Mouse (Mus musculus): ENCODE measurements at regions not wholly inside any gene's neighbourhood (a gene's known extent, or its start where the extent isn't known, plus 50 kb on each side); places are given as distances from the start of the nearest gene placed in this dataset.

DNA sequence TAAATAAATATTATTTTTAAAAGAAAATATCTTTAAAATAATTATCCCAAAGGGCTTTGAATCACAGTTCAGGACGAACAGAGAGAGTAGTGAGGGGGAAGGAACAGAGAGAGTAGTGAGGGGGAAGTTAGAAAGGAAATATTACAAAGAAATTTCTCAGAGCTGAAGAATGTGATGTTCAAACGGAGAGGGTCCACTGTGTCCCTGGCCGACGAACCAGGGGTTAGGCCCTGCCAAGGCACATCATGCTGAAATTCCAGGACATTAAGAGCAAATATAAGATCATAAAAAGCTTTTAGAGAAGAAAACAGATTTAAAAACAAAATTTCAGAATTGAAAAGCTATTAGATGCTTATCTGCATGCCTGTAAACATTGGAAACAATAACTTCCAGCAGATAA, 61.6 kb downstream of the Skor1 start:
- no peak for DNase-seq (ENCODE audit: low read depth, low spot score)

GRCm38 (mm10) chr9:63086671-63087070, 62.1 kb downstream of the Skor1 start:
- no peak for DNase-seq (ENCODE audit: low read depth, low spot score)

- no peak for DNase-seq (ENCODE audit: low read depth, low spot score)
Observed at GRCm38 (mm10) chr9:63082830-63083229, 65.9 kb downstream of the Skor1 start.

- no peak for DNase-seq (ENCODE audit: low read depth, low spot score)
Observed at GRCm38 (mm10) chr9:63082311-63082710, 66.5 kb downstream of the Skor1 start.

DNA sequence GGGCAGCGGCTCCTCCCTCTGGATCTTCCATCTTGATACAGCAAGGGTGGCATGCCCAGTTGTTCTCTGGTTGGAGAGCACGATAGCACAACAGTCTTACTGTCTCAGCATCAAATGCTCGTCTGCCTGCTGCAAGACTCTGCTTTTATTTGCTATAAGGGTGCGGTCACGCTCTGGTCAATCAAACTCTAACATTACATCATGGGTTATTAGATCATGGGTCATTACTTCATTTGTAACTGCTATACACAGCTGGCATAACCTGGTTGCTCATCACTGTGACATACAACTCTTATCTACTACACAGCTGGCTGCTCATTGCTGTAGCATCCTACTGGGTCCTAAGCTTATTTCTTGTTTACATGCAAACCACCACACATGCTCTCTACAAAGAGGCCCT, 68.4 kb downstream of the Skor1 start:
- DNase-seq (ENCODE audit: low read depth, low spot score): no peak

DNA sequence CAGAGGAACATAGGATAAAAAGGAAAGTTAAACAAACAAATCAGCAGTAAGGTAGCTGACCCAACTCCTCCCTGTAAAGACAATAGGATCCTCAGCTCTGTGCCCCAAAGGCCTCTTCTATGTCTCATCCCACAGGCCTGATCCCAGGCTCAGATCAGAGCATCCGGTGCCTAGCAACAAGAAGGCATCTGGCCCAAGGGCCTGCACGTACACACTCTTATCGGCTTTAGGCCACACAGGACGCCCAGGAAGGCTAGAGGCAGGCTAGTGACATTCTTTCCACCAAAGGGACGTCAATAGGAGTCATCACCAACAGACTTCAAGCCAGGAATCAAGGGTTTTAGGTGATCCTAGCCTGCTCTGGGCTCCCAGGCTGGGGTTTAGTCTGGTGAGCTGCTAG, 73.5 kb downstream of the Skor1 start:
- no peak for DNase-seq (ENCODE audit: low read depth, low spot score)

GRCm38 (mm10) chr9:63074803-63075202, 74.0 kb downstream of the Skor1 start:
- no peak for DNase-seq (ENCODE audit: low read depth, low spot score)

GRCm38 (mm10) chr9:63074023-63074750, 74.6 kb downstream of the Skor1 start:
- DNase-seq (ENCODE audit: low read depth, low spot score): no peak

GRCm38 (mm10) chr9:63071032-63071431, 77.7 kb downstream of the Skor1 start:
- no peak for DNase-seq (ENCODE audit: low read depth, low spot score)

DNA sequence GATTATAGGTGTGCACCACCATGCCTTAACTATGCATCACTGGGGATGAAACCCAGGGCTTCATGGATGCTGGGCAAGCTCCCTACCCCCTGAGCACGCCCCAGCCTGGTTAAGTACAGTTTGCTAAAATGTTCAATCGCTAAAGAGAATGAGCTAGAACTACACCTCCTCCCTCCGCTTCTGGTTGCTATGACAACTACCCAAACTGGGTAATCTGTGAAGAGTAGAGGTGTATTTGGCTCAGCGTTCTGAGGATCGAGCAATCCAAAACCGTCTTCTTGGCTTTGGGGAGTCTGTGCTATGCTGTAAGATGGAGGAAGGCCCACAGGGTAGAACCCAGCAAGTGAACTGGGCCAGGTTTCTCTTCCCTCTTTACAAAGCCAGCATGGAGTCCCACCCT, 78.8 kb downstream of the Skor1 start:
- DNase-seq (ENCODE audit: low read depth, low spot score): no peak

DNA sequence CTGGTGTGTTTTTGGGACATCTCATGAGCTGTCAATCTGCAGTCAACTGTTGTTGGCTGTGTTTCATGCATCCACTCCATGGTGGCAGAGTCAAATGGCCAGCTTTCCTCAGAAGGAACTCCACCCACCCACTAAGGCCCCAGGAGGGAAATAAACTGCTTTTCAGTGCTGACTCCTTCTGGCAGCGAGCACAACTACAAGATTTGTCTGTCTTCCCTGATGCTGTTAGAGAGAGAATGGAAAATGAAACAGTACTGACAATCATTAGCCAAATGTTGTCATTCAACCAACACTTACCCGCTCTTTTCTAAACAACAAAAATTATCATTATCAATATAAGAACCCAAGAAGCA, 79.3 kb upstream of the Pias1 start:
- no peak for DNase-seq (ENCODE audit: low read depth, low spot score)

- DNase-seq (ENCODE audit: low read depth, low spot score): no peak
Observed at GRCm38 (mm10) chr9:63066384-63067053, 78.8 kb upstream of the Pias1 start.

DNA sequence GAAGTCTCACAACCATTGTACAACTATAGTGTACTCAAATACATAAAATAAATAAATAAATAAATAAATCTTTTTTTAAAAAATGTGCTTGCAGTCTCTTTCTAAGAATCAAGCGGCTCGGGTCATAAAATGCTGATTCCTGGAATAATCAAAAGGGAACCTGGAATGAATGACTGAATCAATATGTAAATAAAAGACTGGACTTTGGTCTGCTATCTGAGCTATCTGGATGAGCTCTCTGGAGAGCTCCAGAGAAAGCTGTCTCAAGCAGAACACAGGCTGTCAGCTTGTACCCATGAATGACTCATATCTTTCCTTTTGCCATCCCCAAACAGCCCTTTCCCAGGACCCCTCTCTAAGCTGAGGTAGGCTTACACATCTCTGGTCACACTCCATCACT, 75.8 kb upstream of the Pias1 start:
- DNase-seq (ENCODE audit: low read depth, low spot score): no peak

- no peak for DNase-seq (ENCODE audit: low read depth, low spot score)
Observed at GRCm38 (mm10) chr9:63060740-63061139, 73.0 kb upstream of the Pias1 start.

GRCm38 (mm10) chr9:63059234-63059842, 71.6 kb upstream of the Pias1 start:
- DNase-seq (ENCODE audit: low read depth, low spot score): peak; percentile 54

- no peak for DNase-seq (ENCODE audit: low read depth, low spot score)
Observed at GRCm38 (mm10) chr9:63058506-63059233, 70.9 kb upstream of the Pias1 start.

GRCm38 (mm10) chr9:63056695-63057349, 69.1 kb upstream of the Pias1 start:
- DNase-seq (ENCODE audit: low read depth, low spot score): no peak

- peak; percentile 39 for DNase-seq (ENCODE audit: low read depth, low spot score)
Observed at GRCm38 (mm10) chr9:63052181-63052580, 64.5 kb upstream of the Pias1 start.

- no peak for DNase-seq (ENCODE audit: low read depth, low spot score)
Observed at GRCm38 (mm10) chr9:63051631-63052030, 63.9 kb upstream of the Pias1 start.

DNA sequence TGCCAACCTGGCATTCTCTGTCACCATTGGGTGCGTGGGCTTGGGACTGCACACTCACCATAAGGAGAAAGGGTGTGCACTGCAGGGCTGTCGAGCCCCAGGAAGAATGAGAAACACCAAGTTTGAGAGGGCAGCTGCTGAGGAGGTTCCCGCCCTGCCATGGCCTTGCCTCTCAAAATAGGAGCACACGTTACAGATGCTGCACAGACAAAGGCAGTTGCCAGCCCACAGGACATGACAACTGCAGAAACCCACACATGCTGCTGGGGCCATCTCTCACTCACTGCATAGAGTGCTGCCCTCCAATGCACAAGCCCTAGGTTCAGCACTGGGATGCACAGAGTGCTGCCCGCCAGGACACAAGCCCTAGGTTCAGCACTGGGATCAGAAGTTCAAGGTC, 61.6 kb upstream of the Pias1 start:
- no peak for DNase-seq (ENCODE audit: low read depth, low spot score)

DNA sequence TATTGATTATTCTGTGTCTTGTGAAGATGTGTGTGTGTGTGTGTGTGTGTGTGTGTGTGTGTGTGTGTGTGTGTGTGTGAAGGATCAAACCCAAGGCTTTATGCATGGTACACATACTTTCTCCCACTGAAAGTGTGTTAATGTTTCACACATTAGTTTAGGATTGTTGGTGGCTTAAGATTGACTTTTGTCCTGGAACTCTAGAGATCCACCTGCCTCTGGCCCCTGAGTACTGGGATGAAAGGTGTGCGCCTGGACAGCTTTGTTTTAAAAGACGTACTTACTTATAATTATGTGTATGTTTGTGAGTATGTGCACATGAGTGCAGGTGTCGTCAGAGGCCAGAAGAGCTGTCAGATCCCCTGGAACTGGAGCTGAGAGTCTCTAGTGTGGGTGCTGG, 59.3 kb upstream of the Pias1 start:
- DNase-seq (ENCODE audit: low read depth, low spot score): no peak

DNA sequence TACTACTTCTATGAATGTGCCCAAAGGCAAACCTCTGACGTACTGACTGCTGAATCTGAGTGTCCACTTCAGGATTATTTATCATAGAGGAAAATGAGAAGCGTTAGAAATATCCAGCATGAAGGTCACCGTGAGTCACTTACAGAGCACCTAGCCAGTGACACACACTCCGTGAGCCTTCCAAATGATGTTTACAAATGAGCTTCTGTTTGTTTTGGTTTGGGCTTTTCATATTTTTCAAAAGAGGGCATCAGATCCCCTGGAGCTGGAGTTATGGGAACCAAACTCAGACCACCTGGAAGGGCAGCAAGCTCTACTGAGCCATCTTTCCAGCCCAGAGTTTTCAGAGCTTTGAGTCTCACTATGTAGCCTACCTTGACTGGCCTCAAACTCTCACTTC, 57.8 kb upstream of the Pias1 start:
- DNase-seq (ENCODE audit: low read depth, low spot score): no peak

Measured in WW6 (cell line).